Mouse (Mus musculus) stomach, embryonic 16.5 days (tissue): ENCODE measurements around the gene Fkbp8. TPM values are rescaled to one million over a fixed set of nuclear protein-coding genes. Genes with fewer than 3 reads are reported as not detected.

Experiments
- ATAC-seq: fragments of 200-750 bp; cut with Nextera tagmentation; 2 replicates; pipeline ENCODE4 v1.8.0; 2017; ENCODE audit warnings: moderate number of reproducible peaks, moderate TSS enrichment; ENCODE audit not compliant: insufficient read depth, low FRiP score
- H3K27ac ChIP-seq: fragments of 300-500 bp; sonication (generic); 2 replicates; pipeline ENCODE4 v1.5.1; 2014; ENCODE audit warnings: low read length
- H3K27me3 ChIP-seq: fragments of 300-500 bp; sonication (generic); 2 replicates; pipeline ENCODE4 v1.6.1; 2014; ENCODE audit warnings: low read length, control low read depth, mixed read lengths; ENCODE audit not compliant: control insufficient read depth, insufficient read depth
- H3K36me3 ChIP-seq: fragments of 300-500 bp; sonication (generic); 2 replicates; pipeline ENCODE4 v1.6.1; 2014; ENCODE audit warnings: low read length; ENCODE audit not compliant: control insufficient read depth, insufficient read depth
- H3K4me1 ChIP-seq: fragments of 300-500 bp; sonication (generic); 2 replicates; pipeline ENCODE4 v1.6.1; 2014; ENCODE audit warnings: low read length, control low read depth, mixed read lengths; ENCODE audit not compliant: control insufficient read depth, insufficient read depth
- H3K4me2 ChIP-seq: fragments of 300-500 bp; sonication (generic); 2 replicates; pipeline ENCODE4 v1.6.1; 2014; ENCODE audit warnings: low read depth, low read length, mixed read lengths
- H3K4me3 ChIP-seq: fragments of 300-500 bp; sonication (generic); replicated peaks from 2 replicates; pipeline ENCODE4 v1.5.1; 2014; ENCODE audit warnings: mild to moderate bottlenecking, low read length
- H3K9ac ChIP-seq: fragments of 300-500 bp; sonication (generic); 2 replicates; pipeline ENCODE4 v1.6.1; 2014; ENCODE audit warnings: low read length
- H3K9me3 ChIP-seq: fragments of 300-500 bp; sonication (generic); replicated peaks from 2 replicates; pipeline ENCODE4 v1.6.1; 2016; ENCODE audit warnings: low read length, control low read depth; ENCODE audit not compliant: control insufficient read depth
- WGBS: fragments of 180-500 bp; shearing (Covaris S2); extraction: QIAGEN DNeasy Blood & Tissue Kit; methylation state at CpG from one replicate; pipeline ENCODE4 v1.1.7; 2014; 5-methylcytosine and 5-hydroxymethylcytosine counted together
- polyA plus RNA-seq: library from polyadenylated mRNA; unstranded; fragments of >200 nt; fragmentation: Nextera tagmentation; extraction: Ambion mirVana; gene quantifications from 2 replicates; pipeline ENCODE4 v1.2.1, GENCODE M21; 2015

The Fkbp8 gene
- polyA plus RNA-seq, 1 experiment from 2014 or later, result 291 TPM

GRCm38 (mm10) chr8:70519043-70519442, 8.5 kb upstream of the Fkbp8 start:
- Histone ChIP-seq H3K27me3 (no peaks in the 10 kb centered on the region), H3K9me3 (no peaks in the 10 kb centered on the region), H3K4me3 (no peak overlapping the region), H3K9ac (no peak overlapping the region), H3K4me2 (no peak overlapping the region), H3K27ac (no peak overlapping the region), H3K4me1 (peaks cover 11% of the 10 kb centered on the region; the same call in 1 of the 2 replicates), H3K36me3 (no peaks in the 10 kb centered on the region)
- WGBS, result 88% methylated on average over 6 of the region's 6 CpGs
- no peak for ATAC-seq

GRCm38 (mm10) chr8:70519606-70520005, 7.9 kb upstream of the Fkbp8 start:
- Histone ChIP-seq H3K4me2 (no peak overlapping the region), H3K4me1 (peaks cover 11% of the 10 kb centered on the region; the same call in 1 of the 2 replicates), H3K27me3 (no peaks in the 10 kb centered on the region), H3K9me3 (no peaks in the 10 kb centered on the region), H3K9ac (no peak overlapping the region), H3K27ac (no peak overlapping the region), H3K36me3 (no peaks in the 10 kb centered on the region), H3K4me3 (no peak overlapping the region)
- whole genome bisulfite sequencing, result 58% methylated on average over 2 of the region's 2 CpGs
- ATAC-seq, result no peak

- Histone ChIP-seq H3K9ac (peak overlapping the region; percentile 95), H3K36me3 (no peaks in the 10 kb centered on the region), H3K4me3 (peak overlapping the region; percentile 86), H3K4me2 (peak overlapping the region; percentile 80), H3K9me3 (no peaks in the 10 kb centered on the region), H3K4me1 (peaks cover 14% of the 10 kb centered on the region), H3K27ac (peak overlapping the region; percentile 94), H3K27me3 (no peaks in the 10 kb centered on the region)
- peak; percentile 84 for ATAC-seq
- under 1% methylated on average over 51 of the region's 51 CpGs for WGBS
Measured at GRCm38 (mm10) chr8:70522592-70523403, 4.7 kb upstream of the Fkbp8 start.

- Histone ChIP-seq H3K9ac (peak overlapping the region; percentile 98), H3K36me3 (peaks cover 15% of the 10 kb centered on the region; the same call in 1 of the 2 replicates), H3K4me1 (peaks cover 24% of the 10 kb centered on the region), H3K4me2 (peak overlapping the region; percentile 78), H3K27me3 (no peaks in the 10 kb centered on the region), H3K4me3 (peak overlapping the region; percentile 93), H3K9me3 (no peaks in the 10 kb centered on the region), H3K27ac (peak overlapping the region; percentile 78)
- ATAC-seq, result no peak
- under 1% methylated on average over 8 of the region's 8 CpGs for WGBS
Measured at GRCm38 (mm10) chr8:70527111-70527511, 413 bp upstream of the Fkbp8 start.

GRCm38 (mm10) chr8:70528182-70528797, 766 bp downstream of the Fkbp8 start:
- H3K27me3 ChIP-seq, result no peaks in the 10 kb centered on the region
- peak overlapping the region; percentile 98 for H3K9ac ChIP-seq
- H3K36me3 ChIP-seq, result peaks cover 23% of the 10 kb centered on the region; the same call in 1 of the 2 replicates
- WGBS, result 24% methylated on average over 13 of the region's 13 CpGs
- H3K4me2 ChIP-seq, result peak overlapping the region; percentile 74
- peak overlapping the region; percentile 93 for H3K4me3 ChIP-seq
- peaks cover 19% of the 10 kb centered on the region for H3K4me1 ChIP-seq
- no peaks in the 10 kb centered on the region for H3K9me3 ChIP-seq
- H3K27ac ChIP-seq, result peak overlapping the region; percentile 86
- no peak for ATAC-seq

- Histone ChIP-seq H3K36me3 (peaks cover 23% of the 10 kb centered on the region; the same call in 1 of the 2 replicates), H3K4me2 (no peak overlapping the region), H3K4me1 (peaks cover 14% of the 10 kb centered on the region), H3K9me3 (no peaks in the 10 kb centered on the region), H3K9ac (peak overlapping the region; percentile 28; the same call in 1 of the 2 replicates), H3K4me3 (no peak overlapping the region), H3K27me3 (no peaks in the 10 kb centered on the region), H3K27ac (no peak overlapping the region)
- ATAC-seq, result no peak
- WGBS, result 78% methylated on average over 5 of the region's 5 CpGs
Measured at GRCm38 (mm10) chr8:70529299-70529698, 1.8 kb downstream of the Fkbp8 start.

- WGBS, result 92% methylated on average over 3 of the region's 3 CpGs
- no peak for ATAC-seq
- Histone ChIP-seq H3K9ac (no peak overlapping the region), H3K4me1 (peaks cover 14% of the 10 kb centered on the region), H3K36me3 (peaks cover 23% of the 10 kb centered on the region; the same call in 1 of the 2 replicates), H3K27ac (no peak overlapping the region), H3K27me3 (no peaks in the 10 kb centered on the region), H3K9me3 (no peaks in the 10 kb centered on the region), H3K4me3 (no peak overlapping the region), H3K4me2 (no peak overlapping the region)
Measured at GRCm38 (mm10) chr8:70529741-70530161, 2.2 kb downstream of the Fkbp8 start.

- Histone ChIP-seq H3K4me1 (peaks cover 14% of the 10 kb centered on the region), H3K4me3 (no peak overlapping the region), H3K9me3 (no peaks in the 10 kb centered on the region), H3K4me2 (no peak overlapping the region), H3K27me3 (no peaks in the 10 kb centered on the region), H3K36me3 (peaks cover 27% of the 10 kb centered on the region; the same call in 1 of the 2 replicates), H3K9ac (no peak overlapping the region), H3K27ac (no peak overlapping the region)
- ATAC-seq, result no peak
- WGBS, result 90% methylated on average over 2 of the region's 2 CpGs
Measured at GRCm38 (mm10) chr8:70530314-70530713, 2.8 kb downstream of the Fkbp8 start.

GRCm38 (mm10) chr8:70534281-70534680, 6.8 kb downstream of the Fkbp8 start:
- no peak for ATAC-seq
- Histone ChIP-seq H3K4me1 (peaks cover 8% of the 10 kb centered on the region), H3K27me3 (no peaks in the 10 kb centered on the region), H3K36me3 (peaks cover 33% of the 10 kb centered on the region; the same call in 1 of the 2 replicates), H3K9ac (no peak overlapping the region), H3K27ac (no peak overlapping the region), H3K4me3 (no peak overlapping the region), H3K9me3 (no peaks in the 10 kb centered on the region), H3K4me2 (no peak overlapping the region)
- WGBS, result 89% methylated on average over 12 of the region's 12 CpGs
